In genomic region chr17:24885356-24886133, GRCm38 (mm10) we compare ENCODE assay signal across 8 mouse cellular contexts. TPM values are rescaled to one million over a fixed set of nuclear protein-coding genes. Genes with fewer than 3 reads are reported as not detected.
A peak's percentile ranks its signal among the peaks of the same experiment; 100 is the strongest.
DNase-seq lines count a peak whose midpoint lies in the region; ATAC-seq and TF ChIP-seq lines count a peak whose summit lies in the region.

No protein-coding gene starts in this region.

- dilution Hi-C loops in CH12.LX (cut with MboI; ENCODE audit: extremely low pct_ligation_motif_present, extremely low pct_unique_long_range_greater_than_20kb, low sequenced_read_pairs): no loop called here

- 22% methylated on average over 22 of the region's 22 CpGs for WGBS in forebrain, embryonic 13.5 days
- 17% methylated on average over 22 of the region's 22 CpGs for WGBS in liver, embryonic 15.5 days (ENCODE audit: insufficient replicate concordance)

- TF ChIP-seq RAD21 in CH12.LX (IDR thresholded peaks at IDR 0.05; ENCODE audit: low read depth, low read length): no peak

- intact Hi-C loops in gastrocnemius, adult 2 months (cut with DNase I): loop anchor here (5.0 kb wide), 1 partner anchor 33 kb away; the partner anchor contains the start of gene Fahd1

- H3K27ac ChIP-seq in gastrocnemius, adult 2 months: peak overlapping the region; percentile 87
- H3K27ac ChIP-seq in CH12.LX (ENCODE audit: insufficient read depth, low read depth): no peak overlapping the region; the same call in 1 of the 2 replicates
- no peak overlapping the region for H3K27ac ChIP-seq in forebrain, embryonic 13.5 days
- H3K27ac ChIP-seq in liver, embryonic 15.5 days (replicated peaks): peak overlapping the region; percentile 68

- no peak for DNase-seq in gastrocnemius, adult 2 months
- no peak for DNase-seq in gastrocnemius, adult 8-10 months (ENCODE audit: low spot score in 2 of 2)
- DNase-seq in CH12.LX (ENCODE audit: extremely low read depth): no peak
- no peak for DNase-seq in urinary bladder, postnatal 25 days (ENCODE audit: low spot score)
- no peak for DNase-seq in B cell, adult 2 months
- DNase-seq in urinary bladder, postnatal 36 days (ENCODE audit: low spot score in 2 of 2): no peak

- H3K36me3 ChIP-seq in CH12.LX (replicated peaks in 1 of 2; ENCODE audit: control insufficient read depth in 1 of 2, insufficient read depth in 1 of 2, low read length in 1 of 2): peaks cover 44 to 78% of the 10 kb centered on the region in 2 experiments
- H3K36me3 ChIP-seq in forebrain, embryonic 13.5 days (ENCODE audit: poor library complexity, severe bottlenecking): peaks cover 42% of the 10 kb centered on the region
- peaks cover 64% of the 10 kb centered on the region for H3K36me3 ChIP-seq in liver, embryonic 15.5 days (replicated peaks)

- in situ Hi-C loops in CH12.LX (cut with MboI; ENCODE audit: low pct_ligation_motif_present, low pct_unique_long_range_greater_than_20kb, low sequenced_read_pairs): loop anchor here (5.0 kb wide), 2 partner anchors 33 to 143 kb away; partner anchors contain the start of gene Fahd1

- H3K4me3 ChIP-seq in gastrocnemius, adult 2 months: peak overlapping the region; percentile 92
- peak overlapping the region; percentile 89 to 94 (median 92) for H3K4me3 ChIP-seq in CH12.LX (replicated peaks in 1 of 3; ENCODE audit: low read depth in 2 of 3, low read length in 2 of 3, poor library complexity in 1 of 3)
- peak overlapping the region; percentile 92 for H3K4me3 ChIP-seq in forebrain, embryonic 13.5 days
- H3K4me3 ChIP-seq in liver, embryonic 15.5 days (replicated peaks): peak overlapping the region; percentile 96

- TF ChIP-seq POLR2A in CH12.LX (IDR thresholded peaks at IDR 0.05; ENCODE audit: low read depth, low read length): no peak

- H3K4me1 ChIP-seq in CH12.LX (ENCODE audit: control insufficient read depth in 1 of 2, insufficient read depth in 2 of 2): peaks cover 11 to 62% of the 10 kb centered on the region in 2 experiments
- H3K4me1 ChIP-seq in forebrain, embryonic 13.5 days: peaks cover 28% of the 10 kb centered on the region
- H3K4me1 ChIP-seq in liver, embryonic 15.5 days (replicated peaks): peaks cover 60% of the 10 kb centered on the region

- no peak for TF ChIP-seq EP300 in CH12.LX (IDR thresholded peaks at IDR 0.05; ENCODE audit: low read length)

- H3K27me3 ChIP-seq in CH12.LX (replicated peaks): no peaks in the 10 kb centered on the region
- H3K27me3 ChIP-seq in forebrain, embryonic 13.5 days: no peaks in the 10 kb centered on the region
- no peaks in the 10 kb centered on the region for H3K27me3 ChIP-seq in liver, embryonic 15.5 days

- H3K9me3 ChIP-seq in CH12.LX (replicated peaks; ENCODE audit: low read length): no peaks in the 10 kb centered on the region
- H3K9me3 ChIP-seq in forebrain, embryonic 13.5 days (replicated peaks): no peaks in the 10 kb centered on the region
- no peaks in the 10 kb centered on the region for H3K9me3 ChIP-seq in liver, embryonic 15.5 days (replicated peaks)

- TF ChIP-seq CTCF in gastrocnemius, adult 2 months (IDR thresholded peaks at IDR 0.05): no peak
- no peak for TF ChIP-seq CTCF in CH12.LX (conservative IDR thresholded peaks at IDR 0.05 in 1 of 2, IDR thresholded peaks at IDR 0.05 in 1 of 2; ENCODE audit: low read depth in 2 of 2, low read length in 2 of 2)

- peaks cover 17% of the 10 kb centered on the region for H3K79me2 ChIP-seq in CH12.LX (replicated peaks; ENCODE audit: control insufficient read depth, extremely low read depth, insufficient read depth, poor library complexity, severe bottlenecking)

- peak overlapping the region; percentile 37 for H3K9ac ChIP-seq in CH12.LX (ENCODE audit: insufficient read depth, low read depth)
- H3K9ac ChIP-seq in forebrain, embryonic 13.5 days: peak overlapping the region; percentile 71
- H3K9ac ChIP-seq in liver, embryonic 15.5 days: peak overlapping the region; percentile 81

- ATAC-seq in forebrain, embryonic 13.5 days: no peak
- no peak for ATAC-seq in liver, embryonic 15.5 days (ENCODE audit: insufficient read depth)

- peak overlapping the region; percentile 82 for H3K4me2 ChIP-seq in CH12.LX (ENCODE audit: insufficient read depth, low read depth, poor library complexity, severe bottlenecking)
- H3K4me2 ChIP-seq in forebrain, embryonic 13.5 days: peak overlapping the region; percentile 91
- H3K4me2 ChIP-seq in liver, embryonic 15.5 days: peak overlapping the region; percentile 87

TF ChIP-seq in CH12.LX, 34 proteins besides CTCF, POLR2A, EP300 and RAD21:
- TF ChIP-seq NRF1 (IDR thresholded peaks at IDR 0.05; ENCODE audit: low read depth, low read length) (no peak), ETS1 (conservative IDR thresholded peaks at IDR 0.05; ENCODE audit: low read depth, low read length) (no peak), BHLHE40 (IDR thresholded peaks at IDR 0.05; ENCODE audit: low read depth, low read length) (peak; percentile 81)

RNA-seq across cellular contexts. Expression of gene Nubp2, which starts 0.6 kb away (rescaled TPM):
- total RNA-seq in gastrocnemius, adult 2 months (2021): 10 to 100 TPM; 10.5 to 11.3 TPM
- total RNA-seq in gastrocnemius, adult 8-10 months (2022): 10 to 100 TPM; 10.5 to 13.7 (median 11.9) TPM
- 70.9 and 86.9 TPM in 2 replicates for total RNA-seq in CH12.LX (2012; rRNA removed)
- total RNA-seq in CH12.LX (2014; rRNA removed): 74.3 and 89.1 TPM in 2 replicates
- polyA plus RNA-seq in CH12.LX (2012; ENCODE audit: insufficient read length, low read depth): 109 and 124 TPM in 2 replicates
- polyA plus RNA-seq in forebrain, embryonic 13.5 days (2015; fragmentation: Nextera tagmentation; extraction: Ambion mirVana): 68.5 and 76.9 TPM in 2 replicates
- 68.1 and 73.5 TPM in 2 replicates for polyA plus RNA-seq in liver, embryonic 15.5 days (2015; fragmentation: Nextera tagmentation; extraction: Ambion mirVana)

RNA-seq across cellular contexts. Expression of gene Spsb3, which starts 0.9 kb away (rescaled TPM):
- 10 to 100 TPM; 30.4 to 37.7 TPM for total RNA-seq in gastrocnemius, adult 2 months (2021)
- 10 to 100 TPM; 31.0 to 38.6 (median 35.4) TPM for total RNA-seq in gastrocnemius, adult 8-10 months (2022)
- 23.3 and 27.3 TPM in 2 replicates for total RNA-seq in CH12.LX (2012; rRNA removed)
- 21.1 and 21.3 TPM in 2 replicates for total RNA-seq in CH12.LX (2014; rRNA removed)
- 13.3 and 14.4 TPM in 2 replicates for polyA plus RNA-seq in CH12.LX (2012; ENCODE audit: insufficient read length, low read depth)
- 64.3 and 67.4 TPM in 2 replicates for polyA plus RNA-seq in forebrain, embryonic 13.5 days (2015; fragmentation: Nextera tagmentation; extraction: Ambion mirVana)
- 45.2 and 48.4 TPM in 2 replicates for polyA plus RNA-seq in liver, embryonic 15.5 days (2015; fragmentation: Nextera tagmentation; extraction: Ambion mirVana)

RNA-seq across cellular contexts. Expression of gene Eme2, which starts 9.3 kb away (rescaled TPM):
- 10 to 100 TPM in 1 of 2 experiments, 1 to 10 TPM in 1; 9.3 to 10.9 TPM for total RNA-seq in gastrocnemius, adult 2 months (2021)
- 1 to 10 TPM; 6.6 to 8.7 (median 7.9) TPM for total RNA-seq in gastrocnemius, adult 8-10 months (2022)
- total RNA-seq in CH12.LX (2012; rRNA removed): 19.7 and 33.1 TPM in 2 replicates
- total RNA-seq in CH12.LX (2014; rRNA removed): 12.7 and 13.5 TPM in 2 replicates
- 16.9 and 19.1 TPM in 2 replicates for polyA plus RNA-seq in CH12.LX (2012; ENCODE audit: insufficient read length, low read depth)
- polyA plus RNA-seq in forebrain, embryonic 13.5 days (2015; fragmentation: Nextera tagmentation; extraction: Ambion mirVana): 31.3 and 36.5 TPM in 2 replicates
- 11.5 and 13.0 TPM in 2 replicates for polyA plus RNA-seq in liver, embryonic 15.5 days (2015; fragmentation: Nextera tagmentation; extraction: Ambion mirVana)

RNA-seq across cellular contexts. Expression of gene Mrps34, which starts 9.4 kb away (rescaled TPM):
- 10 to 100 TPM; 75.8 to 95.7 TPM for total RNA-seq in gastrocnemius, adult 2 months (2021)
- 10 to 100 TPM; 70.5 to 82.3 (median 75.4) TPM for total RNA-seq in gastrocnemius, adult 8-10 months (2022)
- 57.2 and 61.7 TPM in 2 replicates for total RNA-seq in CH12.LX (2012; rRNA removed)
- total RNA-seq in CH12.LX (2014; rRNA removed): 50.9 and 56.5 TPM in 2 replicates
- 73.5 and 80.5 TPM in 2 replicates for polyA plus RNA-seq in CH12.LX (2012; ENCODE audit: insufficient read length, low read depth)
- 81.4 and 85.4 TPM in 2 replicates for polyA plus RNA-seq in forebrain, embryonic 13.5 days (2015; fragmentation: Nextera tagmentation; extraction: Ambion mirVana)
- polyA plus RNA-seq in liver, embryonic 15.5 days (2015; fragmentation: Nextera tagmentation; extraction: Ambion mirVana): 52.3 and 52.8 TPM in 2 replicates

RNA-seq across cellular contexts. Expression of gene Nme3, which starts 10.8 kb away (rescaled TPM):
- 10 to 100 TPM; 10.2 to 13.1 TPM for total RNA-seq in gastrocnemius, adult 2 months (2021)
- total RNA-seq in gastrocnemius, adult 8-10 months (2022): 10 to 100 TPM; 11.4 to 12.6 (median 12.0) TPM
- total RNA-seq in CH12.LX (2012; rRNA removed): 16.7 and 22.0 TPM in 2 replicates
- total RNA-seq in CH12.LX (2014; rRNA removed): 11.4 and 11.9 TPM in 2 replicates
- polyA plus RNA-seq in CH12.LX (2012; ENCODE audit: insufficient read length, low read depth): 13.8 and 14.4 TPM in 2 replicates
- 72.1 and 80.8 TPM in 2 replicates for polyA plus RNA-seq in forebrain, embryonic 13.5 days (2015; fragmentation: Nextera tagmentation; extraction: Ambion mirVana)
- 53.4 and 60.1 TPM in 2 replicates for polyA plus RNA-seq in liver, embryonic 15.5 days (2015; fragmentation: Nextera tagmentation; extraction: Ambion mirVana)

Comparison
In these comparisons a context has a peak if more than half of its experiments do, and no peak if none do; other contexts are left out.
1. H3K27ac ChIP-seq: peak in gastrocnemius, adult 2 months (single experiment) and liver, embryonic 15.5 days (single experiment); none in CH12.LX (single experiment) and forebrain, embryonic 13.5 days (single experiment).
2. RNA of gene Nubp2, which starts 0.6 kb away (total RNA-seq): 70.9 to 89.1 TPM in CH12.LX; 10.5 to 13.7 TPM in gastrocnemius, adult 8-10 months and 10.5 to 11.3 TPM in gastrocnemius, adult 2 months; every median in the first group is over 4 times any median in the second.
3. Peak in every context shown above with its lines, with median percentiles within 50 percentile points of each other: H3K4me3 ChIP-seq, H3K4me2 ChIP-seq and H3K9ac ChIP-seq.